Mouse (Mus musculus) MEL (cell line): ENCODE measurements at regions not wholly inside any gene's neighbourhood (a gene's known extent, or its start where the extent isn't known, plus 50 kb on each side); places are given as distances from the start of the nearest gene placed in this dataset.

Source experiments
- DNase-seq: peaks from one replicate; pipeline ENCODE4 v3.0.0; 2011; ENCODE audit warnings: low read depth, low spot score
- H3K27ac ChIP-seq: 2 replicates; pipeline ENCODE4 v1.5.1; 2012; ENCODE audit warnings: low read depth, mild to moderate bottlenecking, control low read depth, low read length, moderate library complexity; ENCODE audit not compliant: control insufficient read depth
- H3K27me3 ChIP-seq, 2 experiments: fragments of 150-350 bp in 1 of 2; sonication (generic) in 1 of 2; 2 replicates each; pipeline ENCODE4 v1.6.1; 2012; ENCODE audit warnings: low read length in 2 of 2, mild to moderate bottlenecking in 2 of 2, improper control_type of control experiment in 1 of 2, moderate library complexity in 1 of 2; ENCODE audit not compliant: insufficient read depth in 2 of 2, control insufficient read depth in 1 of 2
- H3K36me3 ChIP-seq, 2 experiments: 2 replicates each; pipeline ENCODE4 v1.6.1; 2012 to 2014; ENCODE audit warnings: low read length in 2 of 2, improper control_type of control experiment in 1 of 2, inconsistent platforms in 1 of 2, mild to moderate bottlenecking in 1 of 2; ENCODE audit not compliant: insufficient read depth in 2 of 2, control insufficient read depth in 1 of 2
- H3K4me1 ChIP-seq, 2 experiments: fragments of 150-350 bp in 1 of 2; sonication (generic) in 1 of 2; 2 replicates each; pipeline ENCODE4 v1.6.1; 2012; ENCODE audit warnings: low read length in 2 of 2, improper control_type of control experiment in 1 of 2, mild to moderate bottlenecking in 1 of 2; ENCODE audit not compliant: insufficient read depth in 2 of 2, control insufficient read depth in 1 of 2
- H3K4me3 ChIP-seq, 2 experiments: fragments of 150-350 bp in 1 of 2; sonication (generic) in 1 of 2; 2 replicates each; pipeline ENCODE4 v1.5.1; 2012; ENCODE audit warnings: low read depth in 2 of 2, low read length in 2 of 2, mild to moderate bottlenecking in 2 of 2, moderate library complexity in 2 of 2, control low read depth in 1 of 2, improper control_type of control experiment in 1 of 2; ENCODE audit not compliant: control insufficient read depth in 1 of 2, insufficient read depth in 1 of 2
- H3K79me2 ChIP-seq: 2 replicates; pipeline ENCODE4 v1.6.1; 2012; ENCODE audit warnings: mild to moderate bottlenecking, low read length, moderate library complexity; ENCODE audit not compliant: control insufficient read depth, poor library complexity, insufficient read depth
- H3K9ac ChIP-seq: 2 replicates; pipeline ENCODE4 v1.6.1; 2012; ENCODE audit warnings: low read depth, mild to moderate bottlenecking, control low read depth, low read length, moderate library complexity; ENCODE audit not compliant: control insufficient read depth, poor library complexity, severe bottlenecking
- H3K9me3 ChIP-seq: fragments of 150-350 bp; sonication (generic); replicated peaks from 2 replicates; pipeline ENCODE4 v1.6.1; 2012; ENCODE audit warnings: mild to moderate bottlenecking, low read length, improper control_type of control experiment, moderate library complexity; ENCODE audit not compliant: insufficient read depth
- CHD1 ChIP-seq: IDR thresholded peaks from 2 replicates; pipeline ENCODE4 v1.6.1; 2012; ENCODE audit warnings: low read depth, mild to moderate bottlenecking, inconsistent platforms, low read length, improper control_type of control experiment
- CHD2 ChIP-seq: IDR thresholded peaks from 2 replicates; pipeline ENCODE4 v1.6.1; 2011; ENCODE audit warnings: low read length, improper control_type of control experiment
- CTCF ChIP-seq, 3 experiments: IDR thresholded peaks in 2 of 3; conservative IDR thresholded peaks in 1 of 3; 2 replicates each; pipeline ENCODE4 v1.5.1; 2011 to 2012; ENCODE audit warnings: low read length in 3 of 3, low read depth in 2 of 3, mild to moderate bottlenecking in 2 of 3, improper control_type of control experiment in 1 of 3, inconsistent platforms in 1 of 3, mixed read lengths in 1 of 3, moderate library complexity in 1 of 3; ENCODE audit not compliant: control insufficient read depth in 1 of 3, insufficient read depth in 1 of 3, poor library complexity in 1 of 3, severe bottlenecking in 1 of 3
- ETS1 ChIP-seq: IDR thresholded peaks from 2 replicates; pipeline ENCODE4 v1.6.1; 2012; ENCODE audit warnings: low read depth, mild to moderate bottlenecking, inconsistent platforms, low read length, improper control_type of control experiment, moderate library complexity
- GABPA ChIP-seq: IDR thresholded peaks from 2 replicates; pipeline ENCODE4 v1.6.1; 2012; ENCODE audit warnings: low read depth, mild to moderate bottlenecking, inconsistent platforms, low read length, improper control_type of control experiment, moderate library complexity
- GATA1 ChIP-seq: IDR thresholded peaks from 2 replicates; pipeline ENCODE4 v1.6.1; 2011; ENCODE audit warnings: low read depth, low read length, improper control_type of control experiment
- JUND ChIP-seq: IDR thresholded peaks from 2 replicates; pipeline ENCODE4 v1.6.1; 2011; ENCODE audit warnings: low read depth, mild to moderate bottlenecking, improper control_type of control experiment, low read length
- KAT2A ChIP-seq: conservative IDR thresholded peaks from 2 replicates; pipeline ENCODE4 v1.6.1; 2012; ENCODE audit warnings: low read depth, low read length, improper control_type of control experiment, inconsistent platforms
- MAFK ChIP-seq: IDR thresholded peaks from 2 replicates; pipeline ENCODE4 v1.6.1; 2011; ENCODE audit warnings: low read depth, mild to moderate bottlenecking, low read length, improper control_type of control experiment, borderline replicate concordance
- MAX ChIP-seq: IDR thresholded peaks from 2 replicates; pipeline ENCODE4 v1.6.1; 2011; ENCODE audit warnings: low read length, improper control_type of control experiment
- MXI1 ChIP-seq: IDR thresholded peaks from 2 replicates; pipeline ENCODE4 v1.6.1; 2011; ENCODE audit warnings: mild to moderate bottlenecking, low read depth, low read length, improper control_type of control experiment
- MYB ChIP-seq: IDR thresholded peaks from 2 replicates; pipeline ENCODE4 v1.6.1; 2011; ENCODE audit warnings: mild to moderate bottlenecking, low read depth, low read length, improper control_type of control experiment
- MYC ChIP-seq: IDR thresholded peaks from 2 replicates; pipeline ENCODE4 v1.6.1; 2011; ENCODE audit warnings: low read depth, mild to moderate bottlenecking, low read length, improper control_type of control experiment, moderate library complexity
- NELFE ChIP-seq: IDR thresholded peaks from 2 replicates; pipeline ENCODE4 v1.6.1; 2011; ENCODE audit warnings: low read depth, low read length, improper control_type of control experiment
- POLR2AphosphoS2 ChIP-seq: IDR thresholded peaks from 2 replicates; pipeline ENCODE4 v1.6.1; 2011; ENCODE audit warnings: low read length, improper control_type of control experiment
- POLR2AphosphoS5 ChIP-seq: IDR thresholded peaks from 2 replicates; pipeline ENCODE4 v1.6.1; 2012; ENCODE audit warnings: low read depth, borderline replicate concordance, mild to moderate bottlenecking, inconsistent platforms, low read length, moderate library complexity, mixed read lengths
- RAD21 ChIP-seq: IDR thresholded peaks from 2 replicates; pipeline ENCODE4 v1.6.1; 2011; ENCODE audit warnings: mild to moderate bottlenecking, low read depth, low read length, improper control_type of control experiment
- RCOR1 ChIP-seq: IDR thresholded peaks from 2 replicates; pipeline ENCODE4 v1.6.1; 2012; ENCODE audit warnings: low read depth, mild to moderate bottlenecking, inconsistent platforms, low read length, improper control_type of control experiment
- TBP ChIP-seq: IDR thresholded peaks from 2 replicates; pipeline ENCODE4 v1.8.0; 2011; ENCODE audit warnings: low read depth, low read length, improper control_type of control experiment
- UBTF ChIP-seq: IDR thresholded peaks from 2 replicates; pipeline ENCODE4 v1.6.1; 2012; ENCODE audit warnings: low read depth, mild to moderate bottlenecking, inconsistent platforms, low read length, improper control_type of control experiment, moderate library complexity, borderline replicate concordance; ENCODE audit not compliant: insufficient read depth
- USF2 ChIP-seq, 2 experiments: IDR thresholded peaks; 2 replicates each; pipeline ENCODE4 v1.6.1; 2011 to 2012; ENCODE audit warnings: improper control_type of control experiment in 2 of 2, low read length in 2 of 2, borderline replicate concordance in 1 of 2, inconsistent platforms in 1 of 2, low read depth in 1 of 2, mild to moderate bottlenecking in 1 of 2; ENCODE audit not compliant: insufficient read depth in 1 of 2
- ZC3H11A ChIP-seq: IDR thresholded peaks from 2 replicates; pipeline ENCODE4 v1.6.1; 2012; ENCODE audit warnings: low read depth, mild to moderate bottlenecking, inconsistent platforms, low read length, improper control_type of control experiment
- ZNF384 ChIP-seq: IDR thresholded peaks from 2 replicates; pipeline ENCODE4 v1.6.1; 2012; ENCODE audit warnings: low read depth, mild to moderate bottlenecking, inconsistent platforms, low read length, improper control_type of control experiment

GRCm38 (mm10) chr10:97905793-97906192 lies 179.2 kb upstream of the C030005K15Rik start:
- no peaks in the 10 kb centered on the region for H3K9me3 ChIP-seq
- H3K4me3 ChIP-seq: no peak overlapping the region
- H3K36me3 ChIP-seq: no peaks in the 10 kb centered on the region
- H3K27me3 ChIP-seq: no peaks in the 10 kb centered on the region
- TF ChIP-seq MAFK (no peak), GATA1 (no peak), UBTF (no peak), USF2 (IDR thresholded peaks at IDR 0.05; ENCODE audit: borderline replicate concordance in 1 of 2, insufficient read depth in 1 of 2, low read depth in 1 of 2, low read length in 2 of 2) (no peak), POLR2AphosphoS5 (no peak), CHD1 (no peak), POLR2AphosphoS2 (no peak), MYB (no peak), NELFE (no peak), CHD2 (no peak), ZNF384 (no peak), KAT2A (no peak), GABPA (no peak), MXI1 (no peak), JUND (no peak), TBP (no peak), RCOR1 (no peak), MYC (no peak), RAD21 (no peak)
- TF ChIP-seq, all 39 proteins: peak for 0
- Histone ChIP-seq H3K79me2 (no peaks in the 10 kb centered on the region), H3K27ac (no peak overlapping the region), H3K4me1 (no peaks in the 10 kb centered on the region), H3K9ac (no peak overlapping the region)
- no peak for DNase-seq

GRCm38 (mm10) chr10:97925568-97925967 lies 199.0 kb upstream of the C030005K15Rik start:
- H3K9me3 ChIP-seq: no peaks in the 10 kb centered on the region
- no peaks in the 10 kb centered on the region for H3K27me3 ChIP-seq
- no peaks in the 10 kb centered on the region for H3K4me1 ChIP-seq
- no peaks in the 10 kb centered on the region for H3K79me2 ChIP-seq
- no peak overlapping the region for H3K27ac ChIP-seq
- TF ChIP-seq TBP (no peak), POLR2AphosphoS2 (no peak), MXI1 (no peak), MAX (no peak), CTCF (IDR thresholded peaks at IDR 0.05 in 2 of 3, conservative IDR thresholded peaks at IDR 0.05 in 1 of 3; ENCODE audit: control insufficient read depth in 1 of 3, insufficient read depth in 1 of 3, low read depth in 2 of 3, low read length in 3 of 3, poor library complexity in 1 of 3, severe bottlenecking in 1 of 3) (no peak), ETS1 (no peak), GATA1 (no peak), MYC (no peak), ZC3H11A (no peak), POLR2AphosphoS5 (no peak)
- TF ChIP-seq, all 39 proteins: peak for 0
- DNase-seq: no peak
- Histone ChIP-seq H3K36me3 (no peaks in the 10 kb centered on the region), H3K9ac (no peak overlapping the region), H3K4me3 (no peak overlapping the region)
